Mouse (Mus musculus) heart, adult 2 months (tissue): ENCODE measurements at regions not wholly inside any gene's neighbourhood (a gene's known extent, or its start where the extent isn't known, plus 50 kb on each side); places are given as distances from the start of the nearest gene placed in this dataset.
A peak's percentile ranks its signal among the peaks of the same experiment; 100 is the strongest.
"Not testable (repeated sequence)": the region's sequence is repeated elsewhere in the genome, so short reads cannot be mapped to it uniquely, and the experiment has no call there.

Source experiments
- DNase-seq, 2 experiments: peaks; one replicate each; pipeline ENCODE4 v3.0.0; 2021
- H3K27ac ChIP-seq: fragments of 200-600 bp; 2 replicates; pipeline ENCODE4 v1.8.1; 2022
- H3K27me3 ChIP-seq: fragments of 200-500 bp; 2 replicates; pipeline ENCODE4 v1.6.1; 2012; ENCODE audit warnings: mild to moderate bottlenecking, low read length, inconsistent platforms, mixed read lengths; ENCODE audit not compliant: control insufficient read depth, insufficient read depth
- H3K36me3 ChIP-seq: fragments of 200-500 bp; 2 replicates; pipeline ENCODE4 v1.6.1; 2012; ENCODE audit warnings: low read length, inconsistent platforms; ENCODE audit not compliant: control insufficient read depth, insufficient read depth
- H3K4me1 ChIP-seq: fragments of 200-500 bp; 2 replicates; pipeline ENCODE4 v1.6.1; 2011; ENCODE audit warnings: low read length; ENCODE audit not compliant: control insufficient read depth, insufficient read depth
- H3K4me3 ChIP-seq: fragments of 200-600 bp; 2 replicates; pipeline ENCODE4 v1.8.1; 2022
- H3K79me2 ChIP-seq: fragments of 200-500 bp; replicated peaks from 2 replicates; pipeline ENCODE4 v1.6.1; 2012; ENCODE audit warnings: mild to moderate bottlenecking, inconsistent platforms, low read length, moderate library complexity, mixed read lengths; ENCODE audit not compliant: control insufficient read depth, insufficient read depth
- H3K9ac ChIP-seq: fragments of 200-500 bp; 2 replicates; pipeline ENCODE4 v1.6.1; 2012; ENCODE audit warnings: low read depth, mild to moderate bottlenecking, control low read depth, inconsistent platforms, low read length, mixed read lengths
- CTCF ChIP-seq: fragments of 200-600 bp; IDR thresholded peaks from 2 replicates; pipeline ENCODE4 v1.8.1; 2022; ENCODE audit warnings: antibody characterized with exemption, mild to moderate bottlenecking, moderate library complexity
- EP300 ChIP-seq: fragments of 200-500 bp; IDR thresholded peaks from 2 replicates; pipeline ENCODE4 v1.6.1; 2011; ENCODE audit warnings: low read depth, low read length, control low read depth; ENCODE audit not compliant: insufficient read depth
- POLR2A ChIP-seq: fragments of 200-500 bp; IDR thresholded peaks from 2 replicates; pipeline ENCODE4 v1.6.1; 2011; ENCODE audit warnings: mild to moderate bottlenecking, low read depth, low read length, control low read depth; ENCODE audit not compliant: insufficient read depth
- WGBS: fragments of 180-500 bp; shearing (Covaris S2); methylation state at CpG from one replicate; pipeline ENCODE4 v1.1.7; 2018; 5-methylcytosine and 5-hydroxymethylcytosine counted together
- intact Hi-C: fragments of 180-260 bp; cut with DNase I; formaldehyde crosslinking; loops from one replicate; pipeline ENCODE4 v1.15.1; 2025

- intact Hi-C loops = no loop called here
- H3K9ac ChIP-seq = no peak overlapping the region
- H3K27me3 ChIP-seq = no peaks in the 10 kb centered on the region
- no peaks in the 10 kb centered on the region for H3K36me3 ChIP-seq
- no peaks in the 10 kb centered on the region for H3K79me2 ChIP-seq
- no peak overlapping the region for H3K4me3 ChIP-seq
- no peak overlapping the region for H3K27ac ChIP-seq
- WGBS = 68% methylated on average over 2 of the region's 2 CpGs
- no peak for DNase-seq
- no peak for TF ChIP-seq POLR2A
- no peak for TF ChIP-seq CTCF
- no peak for TF ChIP-seq EP300
- H3K4me1 ChIP-seq = no peaks in the 10 kb centered on the region
Observed at GRCm38 (mm10) chr2:17117292-17117691, 614.0 kb downstream of the Nebl start.

- Histone ChIP-seq H3K27me3 (no peaks in the 10 kb centered on the region), H3K9ac (no peak overlapping the region), H3K36me3 (no peaks in the 10 kb centered on the region), H3K4me1 (no peaks in the 10 kb centered on the region), H3K4me3 (no peak overlapping the region), H3K27ac (no peak overlapping the region), H3K79me2 (no peaks in the 10 kb centered on the region)
- intact Hi-C loops = no loop called here
- 43% methylated on average over 1 of the region's 1 CpGs for WGBS
- TF ChIP-seq EP300 = no peak
- no peak for DNase-seq
Observed at GRCm38 (mm10) chr2:17111177-17111576, 620.1 kb downstream of the Nebl start.

- no peaks in the 10 kb centered on the region for H3K4me1 ChIP-seq
- TF ChIP-seq CTCF (no peak), POLR2A (no peak), EP300 (no peak)
- no peak overlapping the region for H3K9ac ChIP-seq
- intact Hi-C loops = no loop called here
- DNase-seq = no peak
- H3K27ac ChIP-seq = no peak overlapping the region
- no peaks in the 10 kb centered on the region for H3K27me3 ChIP-seq
- no peak overlapping the region for H3K4me3 ChIP-seq
- H3K36me3 ChIP-seq = no peaks in the 10 kb centered on the region
- no peaks in the 10 kb centered on the region for H3K79me2 ChIP-seq
Observed at GRCm38 (mm10) chr2:17101161-17101560, 630.1 kb downstream of the Nebl start.

GRCm38 (mm10) chr2:17097546-17097945, 633.7 kb downstream of the Nebl start:
- intact Hi-C loops = no loop called here
- Histone ChIP-seq H3K9ac (no peak overlapping the region), H3K36me3 (no peaks in the 10 kb centered on the region; the same call in 1 of the 2 replicates), H3K79me2 (no peaks in the 10 kb centered on the region), H3K27ac (no peak overlapping the region), H3K4me1 (no peaks in the 10 kb centered on the region), H3K4me3 (no peak overlapping the region), H3K27me3 (no peaks in the 10 kb centered on the region)
- DNase-seq = no peak
- 65% methylated on average over 19 of the region's 20 CpGs for WGBS
- TF ChIP-seq CTCF = no peak
- TF ChIP-seq EP300 = no peak
- TF ChIP-seq POLR2A = no peak

GRCm38 (mm10) chr2:17091454-17091853, 639.8 kb downstream of the Nebl start:
- H3K9ac ChIP-seq = no peak overlapping the region
- intact Hi-C loops = no loop called here
- DNase-seq = no peak
- H3K4me1 ChIP-seq = no peaks in the 10 kb centered on the region
- no peaks in the 10 kb centered on the region for H3K79me2 ChIP-seq
- no peak overlapping the region for H3K27ac ChIP-seq
- 37% methylated on average over 1 of the region's 1 CpGs for WGBS
- no peak overlapping the region for H3K4me3 ChIP-seq
- no peaks in the 10 kb centered on the region; the same call in 1 of the 2 replicates for H3K36me3 ChIP-seq
- H3K27me3 ChIP-seq = no peaks in the 10 kb centered on the region
- no peak for TF ChIP-seq POLR2A
- no peak for TF ChIP-seq EP300
- no peak for TF ChIP-seq CTCF

GRCm38 (mm10) chr2:17081266-17081665, 650.0 kb downstream of the Nebl start:
- no peaks in the 10 kb centered on the region for H3K4me1 ChIP-seq
- no peaks in the 10 kb centered on the region for H3K36me3 ChIP-seq
- H3K27me3 ChIP-seq = no peaks in the 10 kb centered on the region
- intact Hi-C loops = no loop called here
- H3K4me3 ChIP-seq = no peak overlapping the region
- TF ChIP-seq EP300 (no peak), CTCF (no peak), POLR2A (no peak)
- no peak overlapping the region for H3K9ac ChIP-seq
- H3K27ac ChIP-seq = no peak overlapping the region
- WGBS = 91% methylated on average over 2 of the region's 2 CpGs
- no peak for DNase-seq
- no peaks in the 10 kb centered on the region for H3K79me2 ChIP-seq

- H3K9ac ChIP-seq, H3K4me1 ChIP-seq, H3K79me2 ChIP-seq, H3K4me3 ChIP-seq, H3K27me3 ChIP-seq, H3K36me3 ChIP-seq, intact Hi-C loops, H3K27ac ChIP-seq: not testable (repeated sequence)
- DNase-seq = peak in 1 of 2 experiments; percentile 7
- 85% methylated on average over 26 of the region's 26 CpGs for WGBS
Observed at GRCm38 (mm10) chr2:17065149-17066145, 665.8 kb downstream of the Nebl start.
